Mouse (Mus musculus) adrenal gland, adult (tissue): Measurements from ENCODE around the gene Gm20931.
"Not testable (repeated sequence)": the region's sequence is repeated elsewhere in the genome, so short reads cannot be mapped to it uniquely, and the experiment has no call there.

Experiments used
- DNase-seq, 2 experiments: peaks; one replicate each; pipeline ENCODE4 v3.0.0; 2022 to 2023; ENCODE audit warnings: low spot score in 1 of 2; ENCODE audit not compliant: inconsistent age in 2 of 2

Gene Gm20931

GRCm38 (mm10) chrY:55213420-55213819 lies at the start of gene Gm20931:
Gene Gm20931, plus strand, starts transcription at chrY:55213720.
- not testable (repeated sequence) for DNase-seq
